In the genomic region with DNA sequence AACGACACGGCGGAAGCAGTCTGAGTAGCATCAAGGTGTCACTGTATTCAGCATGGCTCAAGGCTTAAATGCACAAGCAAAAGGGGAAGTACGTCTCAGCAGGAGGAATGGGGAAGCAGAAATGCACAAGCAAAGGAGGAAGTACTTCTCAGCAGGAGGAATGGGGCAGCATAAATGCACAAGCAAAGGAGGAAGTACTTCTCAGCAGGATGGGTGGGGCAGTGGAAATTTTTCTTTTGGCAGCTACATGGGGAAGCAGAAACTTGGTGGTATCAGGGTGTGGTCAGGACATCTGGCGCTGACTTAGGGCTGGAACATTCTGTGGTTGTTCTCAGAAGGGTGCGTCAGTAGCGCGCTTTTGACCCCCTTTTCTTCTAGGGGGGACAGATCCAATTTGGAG, we compare ENCODE assay signal across 15 mouse cellular contexts. TPM values are rescaled to one million over a fixed set of nuclear protein-coding genes. Genes with fewer than 3 reads are reported as not detected.
"Had no signal": no experiment of that assay in that cellular context is flagged by ENCODE, and none has a peak within 500 bp of the region (broad histone marks: within the 10 kb centered on the region; RNA-seq: fewer than 3 reads in every experiment).

No protein-coding gene starts in this region.

RNA-seq across cellular contexts. Expression of a gene that starts 12.1 kb away (rescaled TPM):
- total RNA-seq: megakaryocyte progenitor cell, adult 5-6 weeks; midbrain, postnatal 0 days had no signal
- polyA plus RNA-seq: liver, embryonic 15.5 days; liver, postnatal 0 days; lung, embryonic 15.5 days; lung, postnatal 0 days; midbrain, embryonic 11.5 days; midbrain, embryonic 13.5 days; midbrain, embryonic 15.5 days; midbrain, postnatal 0 days; myocyte; neural tube, embryonic 11.5 days; neural tube, embryonic 13.5 days; neural tube, embryonic 15.5 days; spleen, adult 2 months; stomach, embryonic 14.5 days had no signal

RNA-seq across cellular contexts. Expression of a gene that starts 42.9 kb away (rescaled TPM):
- polyA plus RNA-seq: myocyte had no signal
